Mouse (Mus musculus) ES-E14 (cell line): ENCODE results near the gene Epb41. TPM values are rescaled to one million over a fixed set of nuclear protein-coding genes. Genes with fewer than 3 reads are reported as not detected.

Source experiments
- DNase-seq: peaks from one replicate; pipeline ENCODE4 v3.0.0-alpha.2; 2013; ENCODE audit warnings: low read depth, low spot score
- H3K27ac ChIP-seq: 2 replicates; pipeline ENCODE4 v1.5.1; 2012; ENCODE audit warnings: low read depth, mild to moderate bottlenecking, low read length, moderate library complexity, mixed read lengths; ENCODE audit not compliant: poor library complexity, insufficient read depth, severe bottlenecking
- H3K36me3 ChIP-seq: 2 replicates; pipeline ENCODE4 v1.6.1; 2012; ENCODE audit warnings: mild to moderate bottlenecking, low read length, moderate library complexity, mixed read lengths; ENCODE audit not compliant: control insufficient read depth, poor library complexity, insufficient read depth, severe bottlenecking
- H3K4me1 ChIP-seq, 2 experiments: fragments of 150-350 bp in 1 of 2; sonication (generic) in 1 of 2; 2 replicates each; pipeline ENCODE4 v1.6.1; 2012; ENCODE audit warnings: low read length in 2 of 2, mild to moderate bottlenecking in 1 of 2, mixed read lengths in 1 of 2; ENCODE audit not compliant: control insufficient read depth in 2 of 2, insufficient read depth in 2 of 2, poor library complexity in 1 of 2
- H3K4me3 ChIP-seq, 2 experiments: fragments of 150-350 bp in 1 of 2; sonication (generic) in 1 of 2; 2 replicates each; pipeline ENCODE4 v1.5.1; 2012; ENCODE audit warnings: low read length in 2 of 2, low read depth in 1 of 2, mild to moderate bottlenecking in 1 of 2, mixed read lengths in 1 of 2; ENCODE audit not compliant: insufficient read depth in 1 of 2, poor library complexity in 1 of 2, severe bottlenecking in 1 of 2
- H3K9ac ChIP-seq: 2 replicates; pipeline ENCODE4 v1.6.1; 2012; ENCODE audit warnings: low read depth, mild to moderate bottlenecking, low read length, mixed read lengths; ENCODE audit not compliant: poor library complexity, insufficient read depth, severe bottlenecking
- H3K9me3 ChIP-seq: fragments of 150-350 bp; sonication (generic); 2 replicates; pipeline ENCODE4 v1.6.1; 2012; ENCODE audit warnings: low read depth, mild to moderate bottlenecking, low read length; ENCODE audit not compliant: control insufficient read depth, insufficient read depth
- CHD2 ChIP-seq: IDR thresholded peaks from 2 replicates; pipeline ENCODE4 v1.6.1; 2014; ENCODE audit warnings: mild to moderate bottlenecking, low read depth, low read length, inconsistent platforms
- HCFC1 ChIP-seq: IDR thresholded peaks from 2 replicates; pipeline ENCODE4 v1.6.1; 2012; ENCODE audit warnings: low read length, inconsistent platforms, borderline replicate concordance; ENCODE audit not compliant: insufficient read depth
- MAFK ChIP-seq: IDR thresholded peaks from 2 replicates; pipeline ENCODE4 v1.6.1; 2014; ENCODE audit warnings: mild to moderate bottlenecking, low read depth, low read length, inconsistent platforms; ENCODE audit not compliant: insufficient read depth
- ZC3H11A ChIP-seq: IDR thresholded peaks from 2 replicates; pipeline ENCODE4 v1.6.1; 2012; ENCODE audit warnings: low read depth, mild to moderate bottlenecking, inconsistent platforms, low read length, borderline replicate concordance
- ZNF384 ChIP-seq: IDR thresholded peaks from 2 replicates; pipeline ENCODE4 v1.6.1; 2012; ENCODE audit warnings: low read depth, low read length, inconsistent platforms
- in situ Hi-C, 2 experiments: fragments of 600-800 bp; cut with MboI; formaldehyde crosslinking; loops; one replicate each; pipeline ENCODE4 v1.15.1; 2025; ENCODE audit warnings: low sequenced_read_pairs in 2 of 2, inconsistent platforms in 1 of 2; ENCODE audit not compliant: unreplicated experiment in 2 of 2
- total RNA-seq: library from RNA; depleted of rRNA; stranded (reverse); fragments of 300-350 nt; gene quantifications from 2 replicates; pipeline ENCODE4 v1.2.3, GENCODE M21; 2012

Gene Epb41
- total RNA-seq, 1 experiment = 16.3 TPM

GRCm38 (mm10) chr4:132025264-132025663, 49.9 kb downstream of the Epb41 start:
- Histone ChIP-seq H3K27ac (0 out of 2 replicates have a peak overlapping the region, but pooled peaks have one; percentile 22), H3K4me3 (no peak overlapping the region), H3K9ac (no peak overlapping the region), H3K36me3 (no peaks in the 10 kb centered on the region), H3K9me3 (no peaks in the 10 kb centered on the region), H3K4me1 (peaks cover 6 to 12% of the 10 kb centered on the region in 2 experiments; a peak in 3 of 4 replicates)
- TF ChIP-seq ZNF384 (no peak), MAFK (no peak), ZC3H11A (no peak), CHD2 (no peak)
- in situ Hi-C loops = no loop called here
- no peak for DNase-seq

GRCm38 (mm10) chr4:132023816-132024215, 51.3 kb downstream of the Epb41 start:
- no peak overlapping the region for H3K9ac ChIP-seq
- TF ChIP-seq CHD2 (no peak), ZNF384 (no peak), ZC3H11A (no peak), HCFC1 (no peak), MAFK (no peak)
- no peak overlapping the region for H3K27ac ChIP-seq
- no peak for DNase-seq
- no peaks in the 10 kb centered on the region for H3K9me3 ChIP-seq
- no peaks in the 10 kb centered on the region for H3K36me3 ChIP-seq
- in situ Hi-C loops = no loop called here
- peaks cover 6 to 16% of the 10 kb centered on the region in 2 experiments; a peak in 3 of 4 replicates for H3K4me1 ChIP-seq
- H3K4me3 ChIP-seq = no peak overlapping the region

GRCm38 (mm10) chr4:132022639-132023038, 52.5 kb downstream of the Epb41 start:
- in situ Hi-C loops = no loop called here
- DNase-seq = no peak
- no peaks in the 10 kb centered on the region for H3K36me3 ChIP-seq
- H3K27ac ChIP-seq = no peak overlapping the region
- peaks cover 11 to 18% of the 10 kb centered on the region in 2 experiments for H3K4me1 ChIP-seq
- no peak overlapping the region for H3K9ac ChIP-seq
- no peak overlapping the region for H3K4me3 ChIP-seq
- TF ChIP-seq HCFC1 (no peak), ZC3H11A (0 out of 2 replicates have a peak, but pooled peaks have one; percentile 28)
- H3K9me3 ChIP-seq = no peaks in the 10 kb centered on the region

- TF ChIP-seq MAFK (no peak), CHD2 (no peak), ZC3H11A (no peak), ZNF384 (no peak), HCFC1 (no peak)
- in situ Hi-C loops = no loop called here
These were observed 53.2 kb downstream of the Epb41 start for GRCm38 (mm10) chr4:132021883-132022282.

GRCm38 (mm10) chr4:132018547-132018946, 56.6 kb downstream of the Epb41 start:
- H3K36me3 ChIP-seq = no peaks in the 10 kb centered on the region
- no peak overlapping the region for H3K4me3 ChIP-seq
- peak; percentile 51 for DNase-seq
- no peak for TF ChIP-seq MAFK
- peak; percentile 82 for TF ChIP-seq ZNF384
- no peaks in the 10 kb centered on the region for H3K9me3 ChIP-seq
- peaks cover 10 to 17% of the 10 kb centered on the region in 2 experiments for H3K4me1 ChIP-seq
- in situ Hi-C loops = no loop called here
- H3K27ac ChIP-seq = no peak overlapping the region
- H3K9ac ChIP-seq = no peak overlapping the region

More at GRCm38 (mm10) chr4:132021883-132022282, 53.2 kb downstream of the Epb41 start:
- Histone ChIP-seq H3K36me3 (no peaks in the 10 kb centered on the region), H3K9me3 (no peaks in the 10 kb centered on the region), H3K4me1 (peaks cover 11 to 18% of the 10 kb centered on the region in 2 experiments), H3K27ac (no peak overlapping the region), H3K4me3 (no peak overlapping the region), H3K9ac (no peak overlapping the region)
- no peak for DNase-seq
